Mouse (Mus musculus) embryonic facial prominence, embryonic 13.5 days (tissue): ENCODE results near the gene Adnp. TPM values are rescaled to one million over a fixed set of nuclear protein-coding genes. Genes with fewer than 3 reads are reported as not detected.
A peak's percentile ranks its signal among the peaks of the same experiment; 100 is the strongest.

Source experiments
- ATAC-seq: fragments of 200-750 bp; cut with Nextera tagmentation; 2 replicates; pipeline ENCODE4 v1.8.0; 2017; ENCODE audit warnings: low read depth; ENCODE audit not compliant: insufficient number of reproducible peaks, insufficient read depth, low FRiP score, low TSS enrichment
- H3K27ac ChIP-seq: fragments of 300-500 bp; sonication (generic); 2 replicates; pipeline ENCODE4 v1.5.1; 2015; ENCODE audit warnings: moderate library complexity, mild to moderate bottlenecking, inconsistent platforms
- H3K27me3 ChIP-seq: fragments of 300-500 bp; sonication (generic); 2 replicates; pipeline ENCODE4 v1.6.1; 2015; ENCODE audit warnings: mild to moderate bottlenecking, inconsistent platforms
- H3K36me3 ChIP-seq: fragments of 300-500 bp; sonication (generic); 2 replicates; pipeline ENCODE4 v1.6.1; 2015; ENCODE audit warnings: mild to moderate bottlenecking, inconsistent platforms
- H3K4me1 ChIP-seq: fragments of 300-500 bp; sonication (generic); 2 replicates; pipeline ENCODE4 v1.6.1; 2015; ENCODE audit warnings: inconsistent platforms
- H3K4me2 ChIP-seq: fragments of 300-500 bp; sonication (generic); 2 replicates; pipeline ENCODE4 v1.6.1; 2015; ENCODE audit warnings: moderate library complexity, mild to moderate bottlenecking, inconsistent platforms
- H3K4me3 ChIP-seq: fragments of 300-500 bp; sonication (generic); 2 replicates; pipeline ENCODE4 v1.5.1; 2015; ENCODE audit warnings: mild to moderate bottlenecking, inconsistent platforms
- H3K9ac ChIP-seq: fragments of 300-500 bp; sonication (generic); 2 replicates; pipeline ENCODE4 v1.6.1; 2015; ENCODE audit warnings: mild to moderate bottlenecking, inconsistent platforms
- H3K9me3 ChIP-seq: fragments of 300-500 bp; sonication (generic); 2 replicates; pipeline ENCODE4 v1.6.1; 2016; ENCODE audit warnings: inconsistent platforms
- WGBS: fragments of 180-500 bp; shearing (Covaris S2); methylation state at CpG from one replicate; pipeline ENCODE4 v1.1.7; 2015; ENCODE audit warnings: mixed read lengths; 5-methylcytosine and 5-hydroxymethylcytosine counted together
- polyA plus RNA-seq: library from polyadenylated mRNA; unstranded; fragments of >200 nt; fragmentation: Nextera tagmentation; extraction: Ambion mirVana; gene quantifications from 2 replicates; pipeline ENCODE4 v1.2.1, GENCODE M21; 2015

The Adnp gene
- polyA plus RNA-seq, 1 experiment from 2014 or later, result 3.9 TPM

DNA sequence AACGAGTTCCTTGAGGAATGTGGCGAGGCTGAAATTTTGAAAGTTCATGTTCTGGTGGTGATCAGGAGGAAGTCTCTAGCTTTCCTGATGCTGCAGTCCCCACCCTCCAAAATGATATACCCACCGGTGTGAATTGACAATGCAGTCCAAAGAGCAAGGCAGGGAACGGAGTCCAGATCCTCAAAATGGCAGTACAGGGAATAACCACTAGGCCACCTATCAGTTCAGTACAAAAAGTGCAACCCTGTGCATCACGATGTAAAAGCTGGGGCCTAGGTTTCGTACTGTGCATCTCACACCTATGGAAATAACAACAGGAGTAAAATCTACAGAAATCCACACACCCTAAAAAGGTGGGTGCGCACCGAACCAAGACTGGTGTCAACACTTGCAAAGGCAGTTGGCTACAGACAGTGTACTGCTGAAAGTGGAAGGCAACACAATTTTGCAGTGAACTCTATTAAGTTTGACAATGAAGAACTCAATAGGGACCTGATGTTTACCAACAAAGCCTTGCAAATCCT is 2.4 kb downstream of the Adnp start:
- Histone ChIP-seq H3K36me3 (peaks cover 43% of the 10 kb centered on the region), H3K27ac (no peak overlapping the region), H3K4me3 (peak overlapping the region; percentile 100), H3K4me2 (peak overlapping the region; percentile 74), H3K9me3 (no peaks in the 10 kb centered on the region), H3K4me1 (peaks cover 45% of the 10 kb centered on the region), H3K27me3 (no peaks in the 10 kb centered on the region), H3K9ac (peak overlapping the region; percentile 100; the same call in 1 of the 2 replicates)
- ATAC-seq, result no peak
- WGBS, result 82% methylated on average over 8 of the region's 8 CpGs

- Histone ChIP-seq H3K4me1 (peaks cover 69% of the 10 kb centered on the region), H3K27me3 (no peaks in the 10 kb centered on the region), H3K9me3 (no peaks in the 10 kb centered on the region), H3K4me2 (no peak overlapping the region), H3K4me3 (no peak overlapping the region), H3K36me3 (peaks cover 38% of the 10 kb centered on the region), H3K27ac (no peak overlapping the region), H3K9ac (no peak overlapping the region)
- WGBS, result 81% methylated on average over 5 of the region's 5 CpGs
- no peak for ATAC-seq
These were observed 6.8 kb downstream of the Adnp start for GRCm38 (mm10) chr2:168200014-168200691.

DNA sequence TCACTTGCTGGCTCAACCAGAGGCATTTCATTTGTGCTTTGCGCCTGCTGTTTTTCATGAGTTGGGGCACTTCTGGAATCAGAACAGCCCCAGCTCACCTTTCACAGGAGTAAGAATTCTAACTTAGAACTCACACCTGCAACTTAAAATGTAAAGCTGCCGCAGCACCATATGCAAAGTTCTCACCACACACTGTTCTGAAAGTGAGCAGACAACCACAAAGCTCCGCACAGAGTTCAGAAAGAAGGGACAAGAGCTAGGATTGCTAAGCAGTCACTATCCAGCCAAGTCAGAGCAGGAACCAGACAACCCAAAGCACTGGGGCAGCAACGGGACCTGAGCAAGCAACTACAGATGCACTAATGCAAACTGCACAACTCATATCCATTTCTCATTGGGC is 7.4 kb downstream of the Adnp start:
- H3K9ac ChIP-seq, result 0 out of 2 replicates have a peak overlapping the region, but pooled peaks have one; percentile 4
- no peak overlapping the region for H3K27ac ChIP-seq
- peaks cover 68% of the 10 kb centered on the region for H3K4me1 ChIP-seq
- no peaks in the 10 kb centered on the region for H3K9me3 ChIP-seq
- 82% methylated on average over 4 of the region's 4 CpGs for WGBS
- H3K27me3 ChIP-seq, result no peaks in the 10 kb centered on the region
- H3K4me2 ChIP-seq, result peak overlapping the region; percentile 16; the same call in 1 of the 2 replicates
- no peak overlapping the region for H3K4me3 ChIP-seq
- ATAC-seq, result no peak
- H3K36me3 ChIP-seq, result peaks cover 36% of the 10 kb centered on the region

DNA sequence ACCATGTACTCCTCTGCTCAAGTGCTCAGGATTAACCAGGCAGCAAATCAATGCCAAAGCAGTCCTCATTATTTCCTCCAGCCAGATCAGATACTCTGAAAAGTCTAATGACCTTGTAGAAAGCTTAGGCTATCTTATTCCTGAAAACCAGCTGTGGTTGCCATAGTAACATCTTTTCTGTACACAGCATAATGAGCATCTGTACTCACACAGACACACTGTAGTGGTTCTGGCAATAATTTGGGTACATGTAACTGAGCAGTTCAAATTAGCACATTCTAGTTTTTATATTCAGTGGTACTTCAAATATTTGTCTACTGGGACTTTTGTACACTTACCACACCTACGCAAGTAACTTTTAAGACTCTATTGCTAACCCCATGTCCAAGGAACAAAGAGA is 8.5 kb downstream of the Adnp start:
- ATAC-seq, result no peak
- Histone ChIP-seq H3K4me2 (no peak overlapping the region), H3K36me3 (peaks cover 29% of the 10 kb centered on the region), H3K9me3 (no peaks in the 10 kb centered on the region), H3K4me1 (peaks cover 67% of the 10 kb centered on the region), H3K9ac (no peak overlapping the region), H3K27ac (no peak overlapping the region; the same call in 1 of the 2 replicates), H3K27me3 (no peaks in the 10 kb centered on the region), H3K4me3 (no peak overlapping the region)
- WGBS, result 96% methylated on average over 1 of the region's 1 CpGs

DNA sequence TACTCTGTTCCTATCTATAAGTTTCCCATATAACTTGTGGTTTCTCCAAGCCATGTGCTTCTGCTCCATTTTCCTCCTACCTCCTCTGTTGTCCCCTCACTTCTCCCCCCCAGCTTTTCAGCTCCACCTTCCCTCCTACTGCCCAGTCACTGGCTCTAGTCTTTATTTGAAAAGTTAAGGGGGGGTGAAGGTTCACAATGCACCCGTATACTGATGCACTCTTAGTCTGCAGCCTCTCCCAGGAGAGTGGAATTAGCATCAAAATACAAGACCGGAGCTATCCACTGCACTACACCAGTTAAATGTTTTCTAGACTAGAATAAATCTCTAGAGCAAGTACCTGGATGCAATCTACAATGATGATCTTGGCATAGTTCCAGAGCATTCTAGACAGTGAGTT is 11.2 kb downstream of the Adnp start:
- Histone ChIP-seq H3K4me2 (no peak overlapping the region), H3K27ac (no peak overlapping the region), H3K27me3 (no peaks in the 10 kb centered on the region), H3K4me1 (peaks cover 63% of the 10 kb centered on the region), H3K9ac (no peak overlapping the region), H3K9me3 (no peaks in the 10 kb centered on the region), H3K4me3 (no peak overlapping the region), H3K36me3 (peaks cover 21% of the 10 kb centered on the region)
- 64% methylated on average over 2 of the region's 2 CpGs for WGBS
- ATAC-seq, result no peak

- WGBS, result 72% methylated on average over 2 of the region's 2 CpGs
These were observed 13.2 kb downstream of the Adnp start for GRCm38 (mm10) chr2:168193685-168194084.

GRCm38 (mm10) chr2:168191856-168192255 is 15.1 kb downstream of the Adnp start:
- no peaks in the 10 kb centered on the region for H3K9me3 ChIP-seq
- no peak overlapping the region for H3K4me3 ChIP-seq
- no peak overlapping the region for H3K9ac ChIP-seq
- H3K27me3 ChIP-seq, result no peaks in the 10 kb centered on the region
- no peak overlapping the region for H3K27ac ChIP-seq
- H3K4me1 ChIP-seq, result peaks cover 47% of the 10 kb centered on the region
- peaks cover 34% of the 10 kb centered on the region for H3K36me3 ChIP-seq
- no peak overlapping the region for H3K4me2 ChIP-seq
- ATAC-seq, result no peak
- 89% methylated on average over 2 of the region's 2 CpGs for WGBS

More at GRCm38 (mm10) chr2:168193685-168194084, 13.2 kb downstream of the Adnp start:
- no peaks in the 10 kb centered on the region for H3K9me3 ChIP-seq
- H3K36me3 ChIP-seq, result peaks cover 28% of the 10 kb centered on the region
- no peak overlapping the region for H3K9ac ChIP-seq
- H3K4me1 ChIP-seq, result peaks cover 58% of the 10 kb centered on the region
- ATAC-seq, result no peak
- no peak overlapping the region for H3K4me3 ChIP-seq
- H3K27ac ChIP-seq, result no peak overlapping the region
- no peaks in the 10 kb centered on the region for H3K27me3 ChIP-seq
- H3K4me2 ChIP-seq, result no peak overlapping the region

DNA sequence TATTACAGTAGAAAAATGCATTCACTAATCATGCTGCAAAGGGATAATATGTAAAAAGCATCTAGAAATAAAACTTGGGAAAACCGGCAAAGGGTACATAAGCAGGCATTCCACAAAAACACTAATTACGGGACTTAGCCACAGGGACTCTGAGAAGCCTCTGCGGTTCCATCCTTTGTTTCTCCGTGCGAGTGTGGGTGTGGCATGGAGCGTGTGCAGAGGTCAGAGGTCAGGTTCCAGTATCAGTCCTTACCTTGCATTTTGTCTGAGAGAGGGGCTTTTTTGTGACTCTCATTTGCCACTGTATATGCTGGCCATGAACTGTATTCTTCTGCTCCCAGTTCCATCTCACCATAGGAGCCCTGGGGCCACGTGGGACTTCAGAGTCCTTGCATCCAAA is 31.0 kb downstream of the Adnp start:
- WGBS, result 38% methylated on average over 7 of the region's 7 CpGs
- no peaks in the 10 kb centered on the region for H3K27me3 ChIP-seq
- no peaks in the 10 kb centered on the region for H3K9me3 ChIP-seq
- no peak overlapping the region for H3K9ac ChIP-seq
- H3K4me3 ChIP-seq, result no peak overlapping the region
- no peak overlapping the region for H3K27ac ChIP-seq
- H3K4me2 ChIP-seq, result no peak overlapping the region
- ATAC-seq, result no peak
- H3K4me1 ChIP-seq, result peaks cover 10% of the 10 kb centered on the region
- peaks cover 43% of the 10 kb centered on the region for H3K36me3 ChIP-seq

GRCm38 (mm10) chr2:168170167-168170685 is 36.7 kb downstream of the Adnp start:
- WGBS, result 10% methylated on average over 13 of the region's 13 CpGs
- H3K9ac ChIP-seq, result no peak overlapping the region

GRCm38 (mm10) chr2:168169800-168170113 is 37.2 kb downstream of the Adnp start:
- H3K9me3 ChIP-seq, result no peaks in the 10 kb centered on the region
- peak overlapping the region; percentile 94 for H3K27ac ChIP-seq
- 0 out of 2 replicates have a peak, but pooled peaks have one; percentile 33 for ATAC-seq
- H3K4me1 ChIP-seq, result peaks cover 55% of the 10 kb centered on the region
- H3K36me3 ChIP-seq, result peaks cover 13% of the 10 kb centered on the region; the same call in 1 of the 2 replicates
- 0 out of 2 replicates have a peak overlapping the region, but pooled peaks have one; percentile 28 for H3K9ac ChIP-seq
- H3K27me3 ChIP-seq, result no peaks in the 10 kb centered on the region
- 4% methylated on average over 9 of the region's 9 CpGs for WGBS
- H3K4me3 ChIP-seq, result no peak overlapping the region; the same call in 1 of the 2 replicates
- H3K4me2 ChIP-seq, result peak overlapping the region; percentile 48

More at GRCm38 (mm10) chr2:168170167-168170685, 36.7 kb downstream of the Adnp start:
- no peak overlapping the region for H3K4me3 ChIP-seq
- H3K4me1 ChIP-seq, result peaks cover 55% of the 10 kb centered on the region
- 0 out of 2 replicates have a peak, but pooled peaks have one; percentile 27 for ATAC-seq
- H3K9me3 ChIP-seq, result no peaks in the 10 kb centered on the region
- peaks cover 16% of the 10 kb centered on the region; the same call in 1 of the 2 replicates for H3K36me3 ChIP-seq
- H3K27me3 ChIP-seq, result no peaks in the 10 kb centered on the region
- peak overlapping the region; percentile 94 for H3K27ac ChIP-seq
- peak overlapping the region; percentile 48 for H3K4me2 ChIP-seq

- 17% methylated on average over 9 of the region's 9 CpGs for WGBS
- H3K4me2 ChIP-seq, result peak overlapping the region; percentile 48
- H3K27me3 ChIP-seq, result no peaks in the 10 kb centered on the region
- peak overlapping the region; percentile 44; the same call in 1 of the 2 replicates for H3K9ac ChIP-seq
- peak; percentile 40; the same call in 1 of the 2 replicates for ATAC-seq
- H3K27ac ChIP-seq, result peak overlapping the region; percentile 94
- peaks cover 13% of the 10 kb centered on the region; the same call in 1 of the 2 replicates for H3K36me3 ChIP-seq
- H3K4me3 ChIP-seq, result no peak overlapping the region; the same call in 1 of the 2 replicates
- peaks cover 55% of the 10 kb centered on the region for H3K4me1 ChIP-seq
- H3K9me3 ChIP-seq, result no peaks in the 10 kb centered on the region
These were observed 37.8 kb downstream of the Adnp start for GRCm38 (mm10) chr2:168168892-168169799.
